Mouse (Mus musculus): ENCODE data around the gene Alyref. TPM values are rescaled to one million over a fixed set of nuclear protein-coding genes. Genes with fewer than 3 reads are reported as not detected.

Gene Alyref
- polyA plus RNA-seq (2014; fragmentation: Illumina TruSeq; extraction: RNeasy Lipid Tissue Mini Kit (QIAGEN cat#74804); ENCODE audit: low read depth, low replicate concordance) = 11.9 TPM

DNA sequence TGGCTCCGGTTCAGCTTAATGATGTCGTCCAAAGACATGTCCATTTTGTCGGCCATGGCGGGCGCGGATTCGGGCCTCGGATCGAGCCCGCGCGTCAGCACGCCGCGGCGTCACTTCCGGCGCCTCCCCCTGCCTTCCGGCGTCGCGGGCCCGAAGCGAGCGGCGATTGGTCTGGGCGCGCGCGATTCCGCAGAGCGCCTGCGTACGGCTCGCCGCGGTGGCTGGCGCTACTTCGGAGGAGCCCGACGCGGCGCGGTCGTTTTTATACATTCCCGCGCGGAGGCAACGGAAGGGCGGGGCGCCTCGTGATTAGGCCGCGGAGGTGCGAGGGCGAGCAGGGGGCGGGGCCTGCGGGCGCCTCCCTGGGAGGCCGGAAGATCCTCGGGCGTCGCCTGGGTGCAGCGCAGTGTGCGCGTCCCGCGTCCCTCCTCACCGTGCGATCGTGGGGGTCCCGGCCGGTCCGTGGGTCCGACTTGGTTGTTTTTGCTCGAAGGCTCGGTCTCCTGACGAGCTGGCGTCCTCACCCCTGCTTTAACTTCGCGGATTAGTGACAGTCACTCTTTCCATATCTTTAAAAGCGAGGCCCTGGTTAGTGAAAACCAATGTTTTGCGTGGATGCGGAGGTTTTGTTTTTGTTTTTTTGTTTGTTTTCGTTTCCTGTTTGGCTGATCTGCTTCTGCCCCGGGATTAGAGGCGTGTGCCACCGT, at the start of gene Alyref, which contains the start of gene Anapc11:
TSS of gene Alyref (minus strand) at position 83 of the 707 bp plus-strand sequence.
TSS of gene Anapc11 (plus strand) at position 139 of the 707 bp plus-strand sequence.

DNA sequence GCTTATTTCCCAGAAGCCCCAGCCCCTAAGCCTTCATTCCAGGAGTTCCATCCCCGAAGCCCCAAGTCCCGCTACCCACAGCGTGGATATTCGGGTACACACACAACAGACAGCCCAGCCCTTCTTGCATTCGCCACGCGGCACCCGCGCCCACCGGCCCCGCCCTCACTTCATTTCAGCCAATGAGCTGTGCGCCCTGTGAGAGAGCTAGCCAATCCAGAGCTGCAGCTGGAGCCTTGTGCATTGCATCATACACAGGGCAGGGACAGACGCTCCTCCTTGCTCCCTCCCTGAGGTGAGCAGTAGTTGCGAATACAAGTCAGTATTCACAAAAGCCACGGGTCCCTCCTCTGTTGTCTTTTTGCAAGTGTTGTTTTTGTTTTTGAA, 45.4 kb upstream of the Alyref start, which contains the start of gene Pycr1:
TSS of gene Pycr1 (minus strand) at position 169 of the 387 bp plus-strand sequence.

DNA sequence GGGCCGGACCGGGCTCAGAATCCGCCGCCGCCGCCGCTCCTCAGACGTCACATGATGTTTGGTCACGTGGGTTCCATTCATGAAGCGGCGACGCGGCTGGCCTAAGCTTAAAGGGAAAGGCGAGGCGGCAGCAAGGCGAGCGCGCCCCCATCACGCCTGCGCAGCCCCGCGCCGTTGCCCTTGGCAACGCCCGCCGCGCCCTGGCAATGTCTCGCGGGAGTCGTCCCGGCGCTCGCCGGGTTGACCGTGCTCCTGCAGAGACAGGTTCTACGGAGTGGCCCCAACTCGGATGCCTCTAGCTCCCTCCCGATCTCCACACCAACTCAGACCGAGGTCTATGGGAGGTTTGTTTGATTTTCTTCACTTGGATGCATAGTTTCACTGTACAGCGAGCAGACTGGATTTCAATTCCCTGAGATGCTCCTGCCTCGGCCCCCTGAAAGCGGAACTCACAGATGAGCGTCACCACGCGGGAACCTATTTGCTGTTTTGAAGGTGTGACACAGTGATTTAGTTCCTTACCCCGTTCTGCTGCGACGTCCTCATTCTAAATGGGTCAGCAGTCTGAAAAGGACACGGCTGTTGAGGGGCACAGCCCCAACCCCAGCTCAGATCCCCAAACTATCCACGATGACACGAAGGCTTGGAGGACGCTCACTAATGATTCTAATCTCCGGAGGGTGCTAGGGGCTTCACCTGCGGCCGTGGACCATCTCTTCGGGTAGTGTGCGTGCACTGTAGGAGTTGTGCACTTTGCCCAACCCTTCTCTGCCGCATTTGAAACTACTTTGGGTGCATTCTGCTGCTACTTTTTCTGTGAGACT, 35.6 kb upstream of the Alyref start, which contains the start of gene Mafg:
TSS of gene Mafg (minus strand) at position 81 of the 824 bp plus-strand sequence.

DNA sequence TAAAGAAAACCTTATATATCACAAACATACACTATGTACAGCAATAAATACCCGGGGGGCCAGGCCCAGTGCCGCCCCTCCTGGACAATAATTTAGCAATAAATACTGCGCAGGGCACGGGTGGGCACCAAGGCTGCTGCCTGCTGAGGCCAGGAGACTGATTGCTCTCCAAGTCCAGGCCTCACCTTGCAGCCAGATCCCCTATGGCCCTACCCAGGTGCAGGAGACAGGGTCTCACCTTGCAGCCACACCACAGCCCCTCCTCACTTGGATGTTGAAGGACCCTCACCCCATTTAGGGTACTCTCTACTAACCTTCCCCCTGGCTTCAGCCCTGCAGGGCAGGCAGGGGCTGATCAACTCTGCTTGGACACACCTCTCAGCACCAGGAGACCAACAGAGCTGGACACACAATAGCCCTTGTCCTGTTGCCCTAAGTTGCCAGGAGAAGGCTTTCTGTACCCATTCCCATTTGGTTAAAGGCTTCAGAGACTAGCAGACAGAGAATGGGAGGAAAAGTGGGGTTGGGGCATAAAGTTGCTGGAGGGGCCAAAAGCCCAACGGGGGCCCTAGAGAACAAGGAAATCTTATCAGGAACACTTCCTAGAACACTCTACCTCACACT, 27.1 kb upstream of the Alyref start, which contains the start of gene Sirt7:
TSS of gene Sirt7 (minus strand) at position 89 of the 624 bp plus-strand sequence.

DNA sequence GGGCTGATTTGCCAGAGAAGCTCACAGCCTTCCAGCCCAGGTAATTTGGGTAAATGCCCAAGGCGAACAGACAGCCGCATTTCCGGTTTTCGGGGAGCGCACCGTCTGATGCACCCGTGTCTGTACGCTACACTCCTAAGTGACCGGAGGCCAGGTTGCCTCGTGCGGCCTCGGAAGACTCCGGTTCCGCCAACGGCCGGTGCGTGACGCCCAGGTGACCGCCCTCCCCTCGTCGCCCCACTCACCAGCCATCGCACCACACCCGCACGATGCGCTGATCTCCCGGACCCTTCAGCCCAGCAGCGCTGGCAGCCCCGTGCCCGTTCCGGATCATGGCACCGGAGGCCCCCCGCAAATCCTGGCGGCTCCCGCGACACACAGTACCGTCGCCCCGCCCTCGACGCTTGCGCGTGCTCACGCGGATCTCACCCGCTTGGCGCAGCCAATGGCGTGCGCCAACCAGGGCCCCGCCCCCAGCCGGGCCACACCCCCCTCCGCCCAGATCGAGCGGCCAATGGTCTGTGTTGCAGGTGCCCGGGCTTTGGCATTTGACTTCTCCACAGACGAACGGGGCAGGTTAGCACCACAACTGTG, 19.5 kb upstream of the Alyref start, which contains the start of gene Pcyt2:
TSS of gene Pcyt2 (minus strand) at position 418 of the 594 bp plus-strand sequence.

DNA sequence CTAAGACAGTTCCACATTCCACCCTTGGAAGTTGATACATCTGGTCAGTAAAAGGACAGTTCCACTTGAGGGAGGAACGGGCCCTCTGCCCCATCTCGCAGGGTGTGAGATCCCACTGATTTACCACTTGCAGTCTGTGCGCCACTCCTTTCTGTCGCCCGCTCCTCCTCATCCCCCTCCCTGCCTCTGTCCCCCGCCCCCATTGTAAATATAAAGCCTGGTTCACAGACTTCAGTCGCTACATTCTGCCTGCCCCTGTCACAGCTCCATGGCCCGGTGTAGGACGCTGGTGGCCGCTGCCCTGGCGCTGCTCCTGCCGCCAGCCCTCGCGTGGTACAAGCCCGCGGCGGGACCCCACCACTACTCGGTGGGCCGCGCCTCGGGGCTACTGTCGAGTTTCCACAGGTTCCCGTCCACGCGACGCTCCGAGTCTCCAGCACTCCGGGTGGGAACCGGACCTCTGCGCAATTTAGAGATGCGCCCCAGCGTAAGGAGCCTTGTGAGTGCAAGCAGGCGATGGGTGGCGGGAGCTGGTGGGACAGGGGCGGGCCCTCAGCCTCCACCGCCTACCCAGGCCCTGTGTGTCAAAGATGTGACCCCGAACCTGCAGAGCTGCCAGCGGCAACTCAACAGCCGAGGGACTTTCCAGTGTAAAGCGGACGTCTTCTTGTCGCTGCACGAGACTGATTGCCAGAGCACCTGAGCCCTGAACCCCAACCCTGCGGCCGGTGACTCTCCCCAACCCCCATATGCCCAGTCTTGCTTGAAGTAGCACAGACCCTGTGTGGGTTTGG, 10.3 kb upstream of the Alyref start, which contains the start of gene Npb:
TSS of gene Npb (plus strand) at position 237 of the 794 bp plus-strand sequence.

DNA sequence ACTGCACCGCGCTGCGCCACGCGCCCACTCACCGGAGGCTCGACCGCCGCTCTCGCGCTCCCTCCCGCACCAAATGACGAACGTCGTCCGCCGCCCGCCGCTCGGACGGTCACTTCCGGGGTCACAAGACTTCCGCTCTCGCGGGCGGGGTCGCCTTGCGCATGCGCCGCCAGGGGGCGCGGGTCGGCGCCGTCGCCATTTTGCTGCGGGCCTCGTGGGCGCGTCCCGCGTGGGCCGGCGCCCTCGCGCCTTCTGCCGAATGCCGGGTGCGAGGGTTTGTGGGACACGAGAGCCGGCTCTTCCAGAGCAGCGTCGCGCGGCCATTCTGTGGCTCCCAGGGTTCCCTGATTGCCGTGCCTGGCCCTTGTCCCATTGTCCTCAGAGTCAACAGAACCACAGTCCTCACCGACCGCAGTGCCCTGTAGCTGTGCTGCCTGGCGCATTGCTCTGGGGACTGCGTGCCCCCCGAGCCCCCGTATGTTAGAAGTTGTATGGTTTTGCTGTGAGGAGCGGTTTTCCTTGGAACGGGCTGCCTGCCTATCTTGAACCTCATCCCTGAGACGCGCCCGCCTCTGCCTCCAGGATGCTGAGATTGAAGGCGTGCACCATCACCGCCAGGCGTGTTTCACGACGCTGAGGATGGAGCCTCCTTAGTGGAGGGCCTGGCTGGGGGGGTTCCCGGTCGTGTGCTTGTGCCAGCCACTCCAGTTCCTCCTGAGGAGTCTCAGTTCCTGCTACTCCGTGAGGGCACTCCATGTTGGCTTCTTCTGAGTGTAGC, 16.5 kb downstream of the Alyref start, which contains the start of gene Arhgdia:
TSS of gene Arhgdia (minus strand) at position 135 of the 778 bp plus-strand sequence.

DNA sequence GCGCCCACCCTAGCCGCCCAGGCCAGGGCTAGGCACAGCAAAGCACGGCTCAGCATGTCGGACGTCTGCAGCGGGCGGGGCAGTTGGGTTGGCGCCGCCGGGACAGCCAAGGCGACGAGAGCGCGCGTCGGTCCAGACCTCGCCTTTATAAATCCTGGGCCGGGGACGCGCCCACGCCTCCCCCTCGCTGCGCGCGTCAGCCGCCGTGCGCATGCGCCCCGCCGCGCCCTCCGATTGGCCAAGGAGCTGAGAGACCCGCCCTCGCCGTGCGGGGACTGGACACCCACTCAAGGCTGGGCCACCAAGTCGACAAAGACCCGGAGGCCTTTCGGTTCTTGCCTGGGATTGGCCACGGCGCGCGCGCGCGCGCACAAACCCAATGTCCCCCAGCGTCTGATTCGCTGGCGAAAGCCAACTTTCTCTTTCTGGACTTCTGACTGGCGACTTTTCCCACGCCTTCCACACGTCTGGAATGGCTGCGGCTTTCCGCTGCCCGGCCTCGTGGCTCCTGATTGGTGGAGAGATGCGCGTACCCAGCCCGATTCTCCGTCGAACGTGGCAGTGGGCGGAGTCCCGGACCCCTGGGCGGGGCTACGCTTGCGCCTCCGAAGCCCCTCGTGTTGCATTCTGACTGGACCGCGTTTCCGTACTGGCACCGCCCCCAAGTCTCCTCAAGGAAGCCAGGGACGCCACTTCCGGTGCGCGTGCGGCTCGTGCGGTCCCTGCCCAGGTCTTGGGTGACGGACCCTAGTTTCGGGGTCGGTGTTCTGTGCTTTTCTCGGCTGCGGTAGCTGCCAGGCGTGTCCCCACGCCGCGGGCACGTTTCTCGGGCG, 25.2 kb downstream of the Alyref start, which contains the start of gene P4hb:
TSS of gene P4hb (minus strand) at position 502 of the 833 bp plus-strand sequence.

DNA sequence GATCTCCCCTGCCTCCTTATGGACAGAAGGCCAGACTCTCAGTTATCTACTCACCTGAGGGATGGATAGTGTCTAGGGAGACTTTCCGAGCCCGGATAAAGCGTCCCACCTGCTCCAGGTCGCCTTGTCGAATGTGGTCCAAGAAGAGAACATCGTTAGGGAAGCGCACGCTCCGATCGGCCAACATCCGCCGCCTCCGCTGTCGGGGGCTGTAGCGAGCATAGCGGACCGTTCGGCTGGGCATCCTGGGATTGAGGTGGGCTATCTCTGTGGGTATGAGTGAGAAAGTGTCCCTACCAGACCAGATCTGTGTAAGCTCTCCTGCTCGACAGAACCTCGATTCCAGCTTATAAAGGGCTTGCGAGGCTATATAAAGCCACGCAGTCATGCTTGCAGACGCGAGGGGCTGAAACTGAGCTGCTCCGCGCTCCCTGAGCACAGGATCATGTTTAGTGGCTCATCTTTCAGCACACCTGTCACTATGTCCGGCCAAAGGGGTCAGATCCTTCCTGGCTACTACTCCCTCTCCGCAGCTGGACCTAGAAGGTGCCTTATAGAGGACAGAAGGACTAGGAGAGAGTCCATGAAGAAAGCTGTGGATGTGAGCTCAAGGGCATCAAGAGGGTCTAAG, 47.2 kb downstream of the Alyref start, which contains the start of gene Ppp1r27:
TSS of gene Ppp1r27 (minus strand) at position 323 of the 631 bp plus-strand sequence.

DNA sequence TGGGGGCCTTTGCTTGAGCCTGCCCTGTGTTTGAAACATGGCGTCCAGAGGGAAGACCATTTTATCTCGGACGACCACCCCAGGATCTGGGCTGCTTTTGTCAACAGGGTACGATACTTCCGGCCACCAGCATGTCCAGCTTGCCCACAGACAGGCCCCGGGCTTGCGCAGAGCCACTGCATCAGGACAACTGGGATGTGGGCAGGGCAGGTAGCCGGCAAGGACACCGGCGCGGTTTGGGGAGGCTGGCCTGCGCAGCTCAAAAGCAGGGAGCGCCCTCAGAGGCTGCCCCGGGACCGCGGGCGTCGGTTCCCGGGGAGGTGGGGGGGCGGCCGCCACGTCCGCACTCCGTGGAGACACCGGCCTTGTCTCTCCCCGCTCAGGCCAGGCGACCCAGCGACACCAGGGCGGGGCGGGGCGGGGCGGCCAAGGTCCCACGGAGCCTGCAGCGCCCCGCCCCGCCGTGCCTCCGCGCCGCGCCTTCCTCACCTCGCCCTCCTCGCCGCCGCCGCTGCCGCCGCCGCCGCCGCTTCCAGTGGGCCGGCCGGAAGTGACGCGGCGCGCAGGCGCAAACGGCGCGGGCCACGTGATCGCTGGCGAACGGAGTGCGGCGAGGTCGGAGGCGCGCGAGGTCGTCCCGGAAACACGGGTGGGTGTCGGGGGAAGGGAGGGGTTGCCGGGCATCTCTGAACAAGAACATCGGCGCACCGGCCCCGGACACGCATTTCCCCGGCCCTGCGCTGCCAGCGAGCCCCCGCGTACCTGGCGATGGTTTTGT, 48.8 kb downstream of the Alyref start, which contains the start of gene Mcrip1:
TSS of gene Mcrip1 (minus strand) at position 560 of the 778 bp plus-strand sequence.

Other genes with a start within 250 kb of the Alyref start
- 656 TPM for gene Actg1, start 249.8 kb downstream of the Alyref start, polyA plus RNA-seq (2014; fragmentation: Illumina TruSeq; extraction: RNeasy Lipid Tissue Mini Kit (QIAGEN cat#74804); ENCODE audit: low read depth, low replicate concordance)
- gene Fscn2, start 236.8 kb downstream of the Alyref start, polyA plus RNA-seq (2014; fragmentation: Illumina TruSeq; extraction: RNeasy Lipid Tissue Mini Kit (QIAGEN cat#74804); ENCODE audit: low read depth, low replicate concordance) = not detected
- not detected for gene Faap100, start 219.6 kb downstream of the Alyref start, polyA plus RNA-seq (2014; fragmentation: Illumina TruSeq; extraction: RNeasy Lipid Tissue Mini Kit (QIAGEN cat#74804); ENCODE audit: low read depth, low replicate concordance)
- gene Nploc4, start 160.7 kb downstream of the Alyref start, polyA plus RNA-seq (2014; fragmentation: Illumina TruSeq; extraction: RNeasy Lipid Tissue Mini Kit (QIAGEN cat#74804); ENCODE audit: low read depth, low replicate concordance) = 13.1 TPM
- gene Tspan10, start 155.7 kb downstream of the Alyref start, polyA plus RNA-seq (2014; fragmentation: Illumina TruSeq; extraction: RNeasy Lipid Tissue Mini Kit (QIAGEN cat#74804); ENCODE audit: low read depth, low replicate concordance) = not detected
- gene Pde6g, start 144.9 kb downstream of the Alyref start, polyA plus RNA-seq (2014; fragmentation: Illumina TruSeq; extraction: RNeasy Lipid Tissue Mini Kit (QIAGEN cat#74804); ENCODE audit: low read depth, low replicate concordance) = not detected
- not detected for gene Oxld1, start 140.3 kb downstream of the Alyref start, polyA plus RNA-seq (2014; fragmentation: Illumina TruSeq; extraction: RNeasy Lipid Tissue Mini Kit (QIAGEN cat#74804); ENCODE audit: low read depth, low replicate concordance)
- gene Ccdc137, start 140.2 kb downstream of the Alyref start, polyA plus RNA-seq (2014; fragmentation: Illumina TruSeq; extraction: RNeasy Lipid Tissue Mini Kit (QIAGEN cat#74804); ENCODE audit: low read depth, low replicate concordance) = 12.8 TPM
- 9.9 TPM for gene Arl16, start 130.8 kb downstream of the Alyref start, polyA plus RNA-seq (2014; fragmentation: Illumina TruSeq; extraction: RNeasy Lipid Tissue Mini Kit (QIAGEN cat#74804); ENCODE audit: low read depth, low replicate concordance)
- 6.1 TPM for gene Mrpl12, start 113.8 kb downstream of the Alyref start, polyA plus RNA-seq (2014; fragmentation: Illumina TruSeq; extraction: RNeasy Lipid Tissue Mini Kit (QIAGEN cat#74804); ENCODE audit: low read depth, low replicate concordance)
- gene Slc25a10, start 106.5 kb downstream of the Alyref start, polyA plus RNA-seq (2014; fragmentation: Illumina TruSeq; extraction: RNeasy Lipid Tissue Mini Kit (QIAGEN cat#74804); ENCODE audit: low read depth, low replicate concordance) = 2.5 TPM
- 2.3 TPM for gene Gcgr, start 67.7 kb downstream of the Alyref start, polyA plus RNA-seq (2014; fragmentation: Illumina TruSeq; extraction: RNeasy Lipid Tissue Mini Kit (QIAGEN cat#74804); ENCODE audit: low read depth, low replicate concordance)
- gene Mcrip1, start 48.6 kb downstream of the Alyref start, polyA plus RNA-seq (2014; fragmentation: Illumina TruSeq; extraction: RNeasy Lipid Tissue Mini Kit (QIAGEN cat#74804); ENCODE audit: low read depth, low replicate concordance) = 0.89 TPM
- gene Ppp1r27, start 47.2 kb downstream of the Alyref start, polyA plus RNA-seq (2014; fragmentation: Illumina TruSeq; extraction: RNeasy Lipid Tissue Mini Kit (QIAGEN cat#74804); ENCODE audit: low read depth, low replicate concordance) = not detected
- gene P4hb, start 25.1 kb downstream of the Alyref start, polyA plus RNA-seq (2014; fragmentation: Illumina TruSeq; extraction: RNeasy Lipid Tissue Mini Kit (QIAGEN cat#74804); ENCODE audit: low read depth, low replicate concordance) = 238 TPM
- 20.6 TPM for gene Arhgdia, start 16.7 kb downstream of the Alyref start, polyA plus RNA-seq (2014; fragmentation: Illumina TruSeq; extraction: RNeasy Lipid Tissue Mini Kit (QIAGEN cat#74804); ENCODE audit: low read depth, low replicate concordance)
- gene Anapc11, start 56 bp upstream of the Alyref start, polyA plus RNA-seq (2014; fragmentation: Illumina TruSeq; extraction: RNeasy Lipid Tissue Mini Kit (QIAGEN cat#74804); ENCODE audit: low read depth, low replicate concordance) = 7.1 TPM
- not detected for gene Npb, start 10.1 kb upstream of the Alyref start, polyA plus RNA-seq (2014; fragmentation: Illumina TruSeq; extraction: RNeasy Lipid Tissue Mini Kit (QIAGEN cat#74804); ENCODE audit: low read depth, low replicate concordance)
- 15.0 TPM for gene Pcyt2, start 19.6 kb upstream of the Alyref start, polyA plus RNA-seq (2014; fragmentation: Illumina TruSeq; extraction: RNeasy Lipid Tissue Mini Kit (QIAGEN cat#74804); ENCODE audit: low read depth, low replicate concordance)
- gene Sirt7, start 26.9 kb upstream of the Alyref start, polyA plus RNA-seq (2014; fragmentation: Illumina TruSeq; extraction: RNeasy Lipid Tissue Mini Kit (QIAGEN cat#74804); ENCODE audit: low read depth, low replicate concordance) = 3.0 TPM
- 11.3 TPM for gene Mafg, start 35.2 kb upstream of the Alyref start, polyA plus RNA-seq (2014; fragmentation: Illumina TruSeq; extraction: RNeasy Lipid Tissue Mini Kit (QIAGEN cat#74804); ENCODE audit: low read depth, low replicate concordance)
- 0.32 TPM for gene Pycr1, start 45.4 kb upstream of the Alyref start, polyA plus RNA-seq (2014; fragmentation: Illumina TruSeq; extraction: RNeasy Lipid Tissue Mini Kit (QIAGEN cat#74804); ENCODE audit: low read depth, low replicate concordance)
- gene Myadml2, start 49.8 kb upstream of the Alyref start, polyA plus RNA-seq (2014; fragmentation: Illumina TruSeq; extraction: RNeasy Lipid Tissue Mini Kit (QIAGEN cat#74804); ENCODE audit: low read depth, low replicate concordance) = not detected
- gene Notum, start 62.8 kb upstream of the Alyref start, polyA plus RNA-seq (2014; fragmentation: Illumina TruSeq; extraction: RNeasy Lipid Tissue Mini Kit (QIAGEN cat#74804); ENCODE audit: low read depth, low replicate concordance) = not detected
- 1.6 TPM for gene Aspscr1, start 74.6 kb upstream of the Alyref start, polyA plus RNA-seq (2014; fragmentation: Illumina TruSeq; extraction: RNeasy Lipid Tissue Mini Kit (QIAGEN cat#74804); ENCODE audit: low read depth, low replicate concordance)
- gene Cenpx, start 115.4 kb upstream of the Alyref start, polyA plus RNA-seq (2014; fragmentation: Illumina TruSeq; extraction: RNeasy Lipid Tissue Mini Kit (QIAGEN cat#74804); ENCODE audit: low read depth, low replicate concordance) = 0.97 TPM
- 0.24 TPM for gene Lrrc45, start 115.6 kb upstream of the Alyref start, polyA plus RNA-seq (2014; fragmentation: Illumina TruSeq; extraction: RNeasy Lipid Tissue Mini Kit (QIAGEN cat#74804); ENCODE audit: low read depth, low replicate concordance)
- gene Rac3, start 123.1 kb upstream of the Alyref start, polyA plus RNA-seq (2014; fragmentation: Illumina TruSeq; extraction: RNeasy Lipid Tissue Mini Kit (QIAGEN cat#74804); ENCODE audit: low read depth, low replicate concordance) = not detected
- gene Dcxr, start 128.9 kb upstream of the Alyref start, polyA plus RNA-seq (2014; fragmentation: Illumina TruSeq; extraction: RNeasy Lipid Tissue Mini Kit (QIAGEN cat#74804); ENCODE audit: low read depth, low replicate concordance) = 1.3 TPM
- not detected for gene Cbr2, start 133.7 kb upstream of the Alyref start, polyA plus RNA-seq (2014; fragmentation: Illumina TruSeq; extraction: RNeasy Lipid Tissue Mini Kit (QIAGEN cat#74804); ENCODE audit: low read depth, low replicate concordance)
- not detected for gene Hmga1b, start 164.4 kb upstream of the Alyref start, polyA plus RNA-seq (2014; fragmentation: Illumina TruSeq; extraction: RNeasy Lipid Tissue Mini Kit (QIAGEN cat#74804); ENCODE audit: low read depth, low replicate concordance)
- gene Rfng, start 185.8 kb upstream of the Alyref start, polyA plus RNA-seq (2014; fragmentation: Illumina TruSeq; extraction: RNeasy Lipid Tissue Mini Kit (QIAGEN cat#74804); ENCODE audit: low read depth, low replicate concordance) = not detected
- gene Gps1, start 185.9 kb upstream of the Alyref start, polyA plus RNA-seq (2014; fragmentation: Illumina TruSeq; extraction: RNeasy Lipid Tissue Mini Kit (QIAGEN cat#74804); ENCODE audit: low read depth, low replicate concordance) = 17.3 TPM
- gene Dus1l, start 198.0 kb upstream of the Alyref start, polyA plus RNA-seq (2014; fragmentation: Illumina TruSeq; extraction: RNeasy Lipid Tissue Mini Kit (QIAGEN cat#74804); ENCODE audit: low read depth, low replicate concordance) = 7.1 TPM
- 0.44 TPM for gene Fasn, start 226.2 kb upstream of the Alyref start, polyA plus RNA-seq (2014; fragmentation: Illumina TruSeq; extraction: RNeasy Lipid Tissue Mini Kit (QIAGEN cat#74804); ENCODE audit: low read depth, low replicate concordance)